Mouse (Mus musculus) testis, adult 2 months (tissue): ENCODE measurements around the gene Zfp382.

Source experiments
- CTCF ChIP-seq: fragments of 200-500 bp; IDR thresholded peaks from 2 replicates; pipeline ENCODE4 v1.5.1; 2012; ENCODE audit warnings: low read depth, mild to moderate bottlenecking, inconsistent platforms, low read length, moderate library complexity; ENCODE audit not compliant: control insufficient read depth, insufficient read depth, insufficient replicate concordance
- POLR2A ChIP-seq: fragments of 200-500 bp; IDR thresholded peaks from 2 replicates; pipeline ENCODE4 v1.6.1; 2012; ENCODE audit warnings: low read depth, mild to moderate bottlenecking, inconsistent platforms, low read length, moderate library complexity; ENCODE audit not compliant: control insufficient read depth

GRCm38 (mm10) chr7:30090970-30091585 lies 30.7 kb upstream of the Zfp382 start:
- TF ChIP-seq POLR2A: no peak
- no peak for TF ChIP-seq CTCF
